Mouse (Mus musculus) bone marrow, adult 2 months (tissue): ENCODE measurements at regions not wholly inside any gene's neighbourhood (a gene's known extent, or its start where the extent isn't known, plus 50 kb on each side); places are given as distances from the start of the nearest gene placed in this dataset.

Experiments
- CTCF ChIP-seq: fragments of 200-500 bp; IDR thresholded peaks from 2 replicates; pipeline ENCODE4 v1.5.1; 2011; ENCODE audit warnings: low read length, control low read depth; ENCODE audit not compliant: control insufficient read depth, insufficient read depth
- POLR2A ChIP-seq: fragments of 200-500 bp; IDR thresholded peaks from 2 replicates; pipeline ENCODE4 v1.6.1; 2011; ENCODE audit warnings: low read depth, mild to moderate bottlenecking, control low read depth, low read length, borderline replicate concordance; ENCODE audit not compliant: control insufficient read depth

DNA sequence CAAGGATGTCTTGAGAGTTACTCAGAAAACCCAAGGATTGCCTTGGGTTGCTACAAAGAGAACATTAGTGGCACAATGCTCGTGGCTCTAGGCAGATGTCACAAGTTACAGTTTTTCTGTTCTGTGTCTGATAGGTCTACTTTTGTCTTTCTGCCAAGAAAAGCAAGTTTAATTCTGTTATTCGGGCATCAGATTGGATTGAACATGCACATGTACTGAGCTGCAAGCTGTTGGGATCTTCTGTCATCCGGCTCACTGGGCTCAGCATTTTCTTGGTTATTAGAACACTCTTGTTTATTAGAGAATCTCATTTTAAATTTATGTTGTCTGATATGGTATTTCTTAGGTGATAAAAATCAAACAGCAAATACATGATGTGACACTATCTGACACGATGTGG lies 126.8 kb upstream of the Dap start:
- no peak for TF ChIP-seq POLR2A
- no peak for TF ChIP-seq CTCF
